Mouse (Mus musculus): ENCODE results near the gene Prl8a2.

Gene Prl8a2

DNA sequence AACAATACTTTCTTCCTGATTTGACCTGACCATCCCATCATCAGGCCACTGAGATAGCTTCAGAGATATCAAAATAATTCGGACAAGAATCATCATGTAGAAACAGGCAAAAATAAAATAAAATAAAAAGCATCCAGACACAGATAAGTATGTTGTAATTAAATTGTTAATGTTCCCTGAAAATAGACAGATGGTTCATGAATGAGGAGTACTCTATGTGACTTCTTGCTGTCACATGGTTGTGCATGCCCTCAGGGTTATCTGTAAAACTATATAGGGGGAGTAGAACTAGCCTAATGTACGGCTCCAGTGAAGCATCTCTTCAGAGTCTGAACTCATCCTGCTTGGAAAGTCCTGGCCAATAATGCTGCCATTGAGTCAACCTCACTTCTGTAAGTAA is at the start of gene Prl8a2:
Prl8a2 (plus strand) TSS at position 301 of the 400 bp plus-strand sequence.
- POLR2A ChIA-PET: no interaction called here
- CTCF ChIA-PET: no interaction called here

DNA sequence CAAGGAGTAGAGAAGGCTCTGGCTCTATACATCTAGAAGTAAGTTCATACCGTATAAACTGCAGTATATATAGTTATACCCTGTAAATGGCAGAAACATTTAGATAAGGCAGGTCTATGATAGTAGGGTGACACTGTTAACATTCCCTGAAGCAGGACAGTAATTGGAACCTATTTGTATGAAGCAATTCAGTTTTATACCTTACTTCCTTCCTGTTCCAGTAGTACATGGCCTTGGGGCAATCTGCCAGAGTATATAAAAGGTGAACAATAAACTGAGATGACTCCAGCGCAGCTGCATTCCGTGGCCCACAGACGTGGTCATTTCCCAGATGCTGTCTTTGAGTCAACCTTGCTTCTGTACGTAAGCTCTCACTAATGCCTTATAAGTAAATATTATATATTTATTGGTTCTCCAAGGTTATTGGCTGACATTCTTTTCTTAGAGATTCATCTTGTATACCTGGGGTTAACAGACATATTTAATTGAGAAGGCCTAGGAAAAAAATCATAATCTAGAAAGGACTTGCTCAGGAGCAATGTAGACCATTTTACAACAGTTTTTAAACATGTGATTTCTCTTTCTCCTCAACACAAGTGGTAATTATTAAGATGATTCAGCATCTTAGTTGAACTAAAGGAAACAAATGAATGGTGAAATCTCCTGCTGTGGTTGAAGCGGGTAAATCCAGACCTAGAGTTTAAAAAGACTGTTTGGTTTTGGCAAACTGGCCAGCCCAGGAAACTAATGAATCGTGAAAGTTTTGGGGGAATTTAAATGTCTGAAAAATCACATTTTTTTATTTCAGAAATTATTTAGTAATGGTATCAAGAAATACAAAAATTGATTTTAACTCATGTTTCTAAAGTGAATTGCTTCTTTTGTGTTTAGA is 32.9 kb upstream of the Prl8a2 start, which contains the start of gene Prl6a1:
Prl6a1 (plus strand) TSS at position 294 of the 892 bp plus-strand sequence.
- POLR2A ChIA-PET: no interaction called here
- CTCF ChIA-PET: interaction anchor here in 1 of 4 experiments (0.7 kb wide), 1 partner anchor 669 kb away, joined by 3 read pairs; no protein-coding TSS in a partner anchor

DNA sequence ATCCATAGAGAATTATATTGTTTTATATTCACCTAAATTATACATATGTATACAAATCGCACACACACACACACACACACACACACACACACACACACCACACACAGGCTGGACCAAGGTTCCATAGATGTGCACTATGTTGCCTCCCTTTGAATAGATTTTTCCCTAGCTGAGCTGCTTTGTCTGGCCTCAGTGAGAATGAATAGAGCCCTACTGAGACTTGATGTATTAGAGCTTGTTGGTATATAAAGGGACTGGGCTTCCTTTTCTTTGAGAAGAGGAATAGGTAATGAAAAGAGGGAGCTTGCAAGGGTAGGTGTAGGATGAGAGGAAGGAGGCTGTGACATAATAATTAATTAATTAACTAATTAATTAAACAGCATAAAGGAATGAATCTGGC is 10.5 kb upstream of the Prl8a2 start:
- CTCF ChIA-PET: no interaction called here
- POLR2A ChIA-PET: no interaction called here

DNA sequence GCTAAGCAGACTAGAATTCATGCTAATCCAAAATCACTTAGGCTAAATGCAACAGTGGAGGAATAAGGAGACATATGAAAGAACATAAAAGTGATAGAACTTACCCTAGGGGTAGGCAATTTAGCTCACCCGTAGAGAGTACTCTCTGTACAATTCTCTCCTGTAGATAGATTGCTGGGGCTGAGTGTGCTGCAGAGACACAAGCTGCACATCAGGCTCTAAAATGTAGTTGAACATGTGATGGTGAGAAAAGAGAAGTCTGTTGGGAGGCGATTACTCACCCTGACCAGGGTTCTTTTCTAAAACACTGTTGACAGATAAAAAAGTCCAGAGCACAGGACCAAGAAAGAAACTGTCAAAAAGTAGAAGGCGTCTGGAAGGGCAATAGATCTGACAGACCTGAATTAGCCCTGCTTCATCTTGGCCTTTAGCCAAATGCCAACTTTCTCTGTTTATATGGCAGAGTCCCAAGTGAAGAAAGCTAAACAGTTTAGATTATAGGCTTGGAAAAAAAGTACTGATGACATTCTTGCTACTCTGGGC is 2.7 kb upstream of the Prl8a2 start:
- CTCF ChIA-PET: no interaction called here
- POLR2A ChIA-PET: no interaction called here

DNA sequence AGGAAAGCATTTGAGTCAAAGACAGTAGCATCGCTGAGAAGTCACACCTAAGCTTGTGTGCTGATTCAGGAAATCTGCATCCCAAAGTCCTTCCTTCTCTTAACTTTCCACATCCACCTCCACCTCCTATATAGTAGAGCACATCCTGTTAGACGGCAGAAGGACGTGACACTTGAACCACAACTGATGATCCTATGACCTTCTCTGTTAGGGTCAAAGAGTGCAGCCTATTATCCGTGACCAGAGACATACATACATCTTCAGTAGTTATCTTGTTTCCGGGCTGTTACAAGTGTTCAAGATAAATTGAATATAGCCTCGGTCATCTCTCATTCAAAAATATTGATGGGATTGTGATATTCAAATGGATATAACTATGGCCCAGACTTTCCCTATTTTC is 45.3 kb downstream of the Prl8a2 start, which contains the start of gene Prl2b1:
Prl2b1 (minus strand) TSS at position 101 of the 400 bp plus-strand sequence.
- POLR2A ChIA-PET: no interaction called here
- CTCF ChIA-PET: no interaction called here

DNA sequence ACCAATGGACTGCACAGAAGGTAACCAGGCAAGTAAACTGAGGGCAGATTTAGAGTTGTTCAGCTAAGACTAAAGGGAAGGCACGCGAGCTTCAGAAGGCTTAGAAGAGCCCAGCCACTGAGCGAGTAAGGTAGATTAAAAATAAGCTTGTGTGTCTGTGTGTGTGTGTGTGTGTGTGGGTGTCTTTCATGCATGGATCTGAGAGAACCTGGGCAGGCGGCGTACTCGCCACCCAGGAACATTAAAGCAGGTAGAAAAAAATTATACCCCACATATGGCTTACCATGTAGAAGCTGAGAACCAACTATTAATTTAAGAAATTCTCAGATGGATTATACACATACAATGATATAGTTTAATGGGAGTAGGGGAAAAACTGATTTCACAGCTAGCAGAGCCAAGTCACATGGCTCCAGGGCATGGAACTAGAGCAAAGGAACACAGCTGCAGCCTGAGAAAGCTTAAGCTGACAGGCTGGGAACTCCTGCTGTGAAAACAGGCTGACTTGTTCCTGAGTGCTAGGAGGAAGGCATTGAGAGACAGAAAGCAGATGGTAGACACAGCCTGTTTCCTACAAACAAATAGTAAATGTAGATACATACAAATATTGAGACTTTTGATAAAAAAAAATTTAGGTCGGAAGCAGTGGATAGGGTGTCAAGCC is 53.7 kb downstream of the Prl8a2 start:
- ChIA-PET CTCF (no interaction called here), POLR2A (no interaction called here)
